Mouse (Mus musculus): Measurements from ENCODE around the gene Slc25a22. TPM values are rescaled to one million over a fixed set of nuclear protein-coding genes. Genes with fewer than 3 reads are reported as not detected.

The Slc25a22 gene
- polyA plus RNA-seq, 1 experiment from 2014 or later: 29.4 TPM

DNA sequence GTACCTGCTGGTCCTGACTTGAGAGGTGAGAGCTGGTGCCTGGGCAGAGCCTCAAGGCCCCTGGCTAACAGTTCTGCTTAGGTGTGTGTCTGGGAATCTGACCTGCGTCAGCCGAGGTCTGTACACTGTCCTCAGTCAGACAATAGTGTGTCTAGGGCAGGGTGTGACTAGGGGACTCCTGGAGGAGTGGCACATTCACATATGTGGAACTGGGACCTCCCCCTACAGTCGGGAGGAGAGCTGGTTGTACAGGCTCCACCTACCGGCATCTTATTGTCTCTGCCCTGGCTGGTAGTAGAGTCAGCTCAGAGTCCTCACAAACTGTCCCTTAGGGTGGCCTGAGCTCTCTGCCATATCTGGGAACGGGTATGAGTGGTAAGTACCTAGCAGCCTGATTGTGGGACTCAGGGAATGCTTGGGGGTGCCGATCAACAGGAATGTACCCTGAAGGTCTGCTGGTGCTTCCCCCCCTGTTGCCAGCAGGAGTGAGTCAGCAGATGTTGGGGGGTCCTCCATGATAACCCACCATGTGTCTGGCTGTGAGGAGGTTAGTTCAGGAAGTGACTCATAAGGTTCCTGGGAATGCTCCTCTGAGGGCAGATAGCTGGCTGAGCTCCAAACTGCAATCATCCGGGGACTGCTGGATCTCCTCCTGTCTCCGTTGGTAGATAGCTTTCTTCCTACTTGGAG is 31.0 kb upstream of the Slc25a22 start:
- 7% methylated on average over 8 of the region's 8 CpGs for WGBS
- peaks cover 6% of the 10 kb centered on the region; the same call in 1 of the 2 replicates for H3K27me3 ChIP-seq (ENCODE audit: control insufficient read depth, insufficient read depth, low read length)
- H3K9me3 ChIP-seq (replicated peaks; ENCODE audit: control insufficient read depth, low read length): no peaks in the 10 kb centered on the region
- peak overlapping the region; percentile 94 for H3K27ac ChIP-seq (ENCODE audit: low read length)
- peak overlapping the region; percentile 87 for H3K4me3 ChIP-seq (replicated peaks; ENCODE audit: low read length)
- ATAC-seq (ENCODE audit: insufficient read depth, low FRiP score): peak; percentile 70
- H3K36me3 ChIP-seq (ENCODE audit: control insufficient read depth, insufficient read depth, low read length): peaks cover 14% of the 10 kb centered on the region
- H3K4me2 ChIP-seq (ENCODE audit: low read depth, low read length): peak overlapping the region; percentile 83
- H3K4me1 ChIP-seq (ENCODE audit: control insufficient read depth, insufficient read depth, low read length): peaks cover 42% of the 10 kb centered on the region
- H3K9ac ChIP-seq (ENCODE audit: low read length): peak overlapping the region; percentile 90

DNA sequence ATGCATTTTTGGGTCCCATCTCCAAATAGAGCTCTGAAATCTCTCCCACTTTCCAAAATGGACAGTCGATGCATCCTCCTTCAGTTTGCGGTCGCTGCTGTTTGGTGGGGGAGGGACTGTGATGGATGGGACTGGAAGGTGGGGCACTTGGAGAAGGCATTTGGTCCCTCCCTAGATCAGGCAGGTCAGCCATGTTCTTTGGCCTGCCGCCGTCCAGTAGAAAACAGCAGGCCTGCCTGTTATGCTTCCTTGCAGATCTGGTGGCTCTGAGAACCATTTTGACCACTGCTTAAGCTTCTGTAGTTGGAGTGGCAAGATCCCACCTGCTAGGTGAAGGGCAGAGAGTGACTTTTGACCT is 30.5 kb upstream of the Slc25a22 start:
- Histone ChIP-seq H3K4me3 (replicated peaks; ENCODE audit: low read length) (peak overlapping the region; percentile 87), H3K27ac (ENCODE audit: low read length) (peak overlapping the region; percentile 94), H3K4me2 (ENCODE audit: low read depth, low read length) (peak overlapping the region; percentile 83), H3K9me3 (replicated peaks; ENCODE audit: control insufficient read depth, low read length) (no peaks in the 10 kb centered on the region), H3K4me1 (ENCODE audit: control insufficient read depth, insufficient read depth, low read length) (peaks cover 42% of the 10 kb centered on the region), H3K9ac (ENCODE audit: low read length) (peak overlapping the region; percentile 90), H3K27me3 (ENCODE audit: control insufficient read depth, insufficient read depth, low read length) (peaks cover 12% of the 10 kb centered on the region; the same call in 1 of the 2 replicates), H3K36me3 (ENCODE audit: control insufficient read depth, insufficient read depth, low read length) (peaks cover 14% of the 10 kb centered on the region)
- WGBS: 7% methylated on average over 5 of the region's 5 CpGs
- no peak for ATAC-seq (ENCODE audit: insufficient read depth, low FRiP score)

DNA sequence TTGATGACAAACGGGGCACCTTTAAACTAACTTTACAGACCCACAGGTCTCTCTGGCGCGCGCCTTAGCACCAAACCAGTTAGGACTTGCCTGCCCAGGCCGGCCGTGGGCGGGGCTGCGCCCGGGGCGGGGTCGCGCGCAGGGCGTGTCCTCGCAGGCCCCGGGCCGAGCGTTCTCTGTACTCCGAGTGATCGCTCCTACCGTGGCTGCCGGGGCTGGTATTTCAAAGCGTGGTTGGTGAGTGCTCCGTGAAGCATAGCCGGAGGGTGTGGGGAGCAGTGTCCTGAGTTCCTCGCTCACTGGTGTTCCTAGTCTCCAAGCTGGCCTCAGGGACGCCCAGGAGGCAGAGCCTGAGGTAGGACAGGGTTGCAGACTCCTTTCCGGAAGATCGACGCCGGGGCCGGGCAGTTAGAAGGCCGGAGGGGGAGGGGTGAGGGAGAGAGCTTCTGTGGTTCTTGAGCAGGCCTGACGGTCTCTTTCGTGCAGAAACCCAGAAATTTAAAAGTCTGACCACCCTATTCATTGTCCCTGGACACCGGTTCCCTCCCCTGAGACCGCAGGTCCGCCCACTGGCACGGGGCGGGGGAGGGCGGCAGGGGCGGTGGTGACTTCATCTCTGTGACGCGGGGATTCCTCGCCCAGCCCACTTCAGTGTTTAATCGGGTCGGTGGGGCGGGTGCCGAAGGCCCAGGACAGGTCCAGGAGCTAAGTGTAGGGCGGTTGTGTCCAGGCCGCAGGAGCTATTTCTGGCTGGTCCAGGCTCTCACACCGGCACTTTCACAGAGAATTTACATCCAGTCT is 29.7 kb upstream of the Slc25a22 start, which contains the start of gene Cd151:
Gene Cd151, plus strand, starts transcription at position 163 of the 801 bp plus-strand sequence.
- H3K27ac ChIP-seq (ENCODE audit: low read length): peak within 1 kb of the TSS; percentile 94
- H3K27me3 ChIP-seq (ENCODE audit: control insufficient read depth, insufficient read depth, low read length): peaks cover 16% of the 10 kb centered on the region; the same call in 1 of the 2 replicates
- under 1% methylated on average over 52 of the region's 52 CpGs for WGBS
- peaks cover 14% of the 10 kb centered on the region for H3K36me3 ChIP-seq (ENCODE audit: control insufficient read depth, insufficient read depth, low read length)
- peaks cover 42% of the 10 kb centered on the region for H3K4me1 ChIP-seq (ENCODE audit: control insufficient read depth, insufficient read depth, low read length)
- H3K4me3 ChIP-seq (replicated peaks; ENCODE audit: low read length): peak within 1 kb of the TSS; percentile 87
- H3K9me3 ChIP-seq (replicated peaks; ENCODE audit: control insufficient read depth, low read length): no peaks in the 10 kb centered on the region
- ATAC-seq (ENCODE audit: insufficient read depth, low FRiP score): peak; percentile 88
- H3K9ac ChIP-seq (ENCODE audit: low read length): peak within 1 kb of the TSS; percentile 90
- H3K4me2 ChIP-seq (ENCODE audit: low read depth, low read length): peak within 1 kb of the TSS; percentile 83

DNA sequence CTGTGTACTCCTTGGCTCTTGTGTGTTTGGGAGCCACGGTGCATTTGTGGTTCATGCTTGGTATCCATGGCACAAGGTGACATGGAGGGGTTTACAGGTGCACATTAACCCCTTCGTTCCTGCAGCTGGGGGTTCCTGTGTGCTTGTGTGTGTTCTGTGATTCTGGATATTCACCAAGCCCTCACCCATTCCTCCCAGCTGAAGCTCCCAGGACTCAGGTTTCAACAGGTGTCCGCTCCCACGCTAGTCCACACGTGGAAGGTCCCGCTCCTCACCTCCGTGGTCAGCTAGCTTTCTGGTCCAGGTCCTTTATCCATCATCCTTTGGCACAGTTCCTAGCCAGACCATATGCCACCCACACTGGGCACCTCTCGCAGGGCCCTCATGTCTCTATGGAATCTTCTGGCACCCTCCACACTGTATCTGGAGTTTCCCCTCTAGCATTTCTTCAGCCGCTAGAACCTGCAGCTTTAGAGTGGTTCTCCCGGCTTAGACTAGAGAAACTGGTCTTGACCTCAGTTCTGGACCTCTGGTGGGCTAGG is 29.0 kb upstream of the Slc25a22 start:
- Histone ChIP-seq H3K4me1 (ENCODE audit: control insufficient read depth, insufficient read depth, low read length) (peaks cover 46% of the 10 kb centered on the region), H3K4me2 (ENCODE audit: low read depth, low read length) (peak overlapping the region; percentile 83)
- 54% methylated on average over 10 of the region's 10 CpGs for WGBS

DNA sequence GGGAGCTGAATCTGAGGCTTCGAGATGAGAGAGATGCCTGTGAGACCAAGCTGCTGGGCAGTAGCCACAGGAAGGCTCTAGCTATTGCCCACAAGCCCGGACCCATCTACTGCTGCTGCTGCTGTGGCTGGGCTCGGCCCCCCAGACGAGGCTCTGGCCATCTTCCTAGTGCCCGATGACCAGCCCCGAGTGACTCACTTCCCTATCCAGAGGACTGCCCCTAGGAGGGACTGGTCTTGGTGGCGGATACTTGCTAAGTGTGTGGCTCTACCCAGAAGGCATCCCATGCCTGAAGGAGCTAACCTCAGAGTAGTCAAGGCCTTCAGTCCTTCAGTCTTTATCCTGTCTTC is 28.3 kb upstream of the Slc25a22 start:
- H3K9me3 ChIP-seq (replicated peaks; ENCODE audit: control insufficient read depth, low read length): no peaks in the 10 kb centered on the region
- 79% methylated on average over 7 of the region's 7 CpGs for WGBS
- H3K27ac ChIP-seq (ENCODE audit: low read length): no peak overlapping the region

More for the DNA sequence above, 29.0 kb upstream of the Slc25a22 start:
- H3K36me3 ChIP-seq (ENCODE audit: control insufficient read depth, insufficient read depth, low read length): peaks cover 14% of the 10 kb centered on the region
- peak overlapping the region; percentile 94 for H3K27ac ChIP-seq (ENCODE audit: low read length)
- peaks cover 18% of the 10 kb centered on the region; the same call in 1 of the 2 replicates for H3K27me3 ChIP-seq (ENCODE audit: control insufficient read depth, insufficient read depth, low read length)
- H3K9me3 ChIP-seq (replicated peaks; ENCODE audit: control insufficient read depth, low read length): no peaks in the 10 kb centered on the region
- ATAC-seq (ENCODE audit: insufficient read depth, low FRiP score): no peak
- H3K9ac ChIP-seq (ENCODE audit: low read length): peak overlapping the region; percentile 90
- peak overlapping the region; percentile 87 for H3K4me3 ChIP-seq (replicated peaks; ENCODE audit: low read length)

DNA sequence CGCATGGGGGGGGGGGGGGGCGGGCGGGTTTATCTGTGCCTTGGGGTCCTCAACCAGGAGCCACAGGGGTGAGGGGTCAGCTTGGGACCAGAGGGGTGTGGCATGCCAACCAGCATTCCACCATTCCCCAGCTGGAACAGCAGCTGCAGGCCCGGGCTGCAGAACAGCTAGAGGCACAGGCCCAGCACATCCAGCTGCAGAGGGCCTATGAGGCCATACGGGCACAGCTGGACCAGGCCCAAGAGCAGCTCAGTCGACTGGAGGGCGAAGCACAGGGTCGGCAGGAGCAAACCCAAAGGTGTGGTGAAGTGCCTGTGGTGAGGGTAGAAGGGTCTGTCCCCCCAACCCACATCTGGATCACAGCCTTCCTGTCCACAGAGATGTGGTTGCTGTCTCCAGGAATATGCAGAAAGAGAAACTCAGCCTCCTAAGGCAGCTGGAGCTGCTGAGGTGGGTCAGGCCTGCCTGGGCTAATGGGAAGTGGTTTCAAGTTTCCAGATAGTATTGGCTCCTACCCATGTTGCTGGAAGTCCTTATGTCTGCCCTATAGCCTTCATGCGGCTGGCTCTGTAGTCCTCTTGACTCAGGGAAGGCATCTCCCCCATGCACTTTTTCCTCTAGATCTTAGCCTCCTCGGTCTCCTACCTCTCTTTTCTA is 27.8 kb upstream of the Slc25a22 start:
- peaks cover 24% of the 10 kb centered on the region for H3K27me3 ChIP-seq (ENCODE audit: control insufficient read depth, insufficient read depth, low read length)
- WGBS: 40% methylated on average over 8 of the region's 10 CpGs
- no peaks in the 10 kb centered on the region for H3K9me3 ChIP-seq (replicated peaks; ENCODE audit: control insufficient read depth, low read length)
- H3K36me3 ChIP-seq (ENCODE audit: control insufficient read depth, insufficient read depth, low read length): peaks cover 8% of the 10 kb centered on the region; the same call in 1 of the 2 replicates
- no peak for ATAC-seq (ENCODE audit: insufficient read depth, low FRiP score)
- H3K4me2 ChIP-seq (ENCODE audit: low read depth, low read length): peak overlapping the region; percentile 45
- no peak overlapping the region for H3K4me3 ChIP-seq (replicated peaks; ENCODE audit: low read length)
- H3K9ac ChIP-seq (ENCODE audit: low read length): peak overlapping the region; percentile 59; the same call in 1 of the 2 replicates
- H3K27ac ChIP-seq (ENCODE audit: low read length): no peak overlapping the region
- peaks cover 58% of the 10 kb centered on the region for H3K4me1 ChIP-seq (ENCODE audit: control insufficient read depth, insufficient read depth, low read length)

More for the DNA sequence above, 28.3 kb upstream of the Slc25a22 start:
- Histone ChIP-seq H3K4me1 (ENCODE audit: control insufficient read depth, insufficient read depth, low read length) (peaks cover 53% of the 10 kb centered on the region), H3K36me3 (ENCODE audit: control insufficient read depth, insufficient read depth, low read length) (peaks cover 8% of the 10 kb centered on the region; the same call in 1 of the 2 replicates), H3K4me2 (ENCODE audit: low read depth, low read length) (no peak overlapping the region), H3K4me3 (replicated peaks; ENCODE audit: low read length) (no peak overlapping the region), H3K9ac (ENCODE audit: low read length) (no peak overlapping the region), H3K27me3 (ENCODE audit: control insufficient read depth, insufficient read depth, low read length) (peaks cover 20% of the 10 kb centered on the region)
- ATAC-seq (ENCODE audit: insufficient read depth, low FRiP score): no peak

DNA sequence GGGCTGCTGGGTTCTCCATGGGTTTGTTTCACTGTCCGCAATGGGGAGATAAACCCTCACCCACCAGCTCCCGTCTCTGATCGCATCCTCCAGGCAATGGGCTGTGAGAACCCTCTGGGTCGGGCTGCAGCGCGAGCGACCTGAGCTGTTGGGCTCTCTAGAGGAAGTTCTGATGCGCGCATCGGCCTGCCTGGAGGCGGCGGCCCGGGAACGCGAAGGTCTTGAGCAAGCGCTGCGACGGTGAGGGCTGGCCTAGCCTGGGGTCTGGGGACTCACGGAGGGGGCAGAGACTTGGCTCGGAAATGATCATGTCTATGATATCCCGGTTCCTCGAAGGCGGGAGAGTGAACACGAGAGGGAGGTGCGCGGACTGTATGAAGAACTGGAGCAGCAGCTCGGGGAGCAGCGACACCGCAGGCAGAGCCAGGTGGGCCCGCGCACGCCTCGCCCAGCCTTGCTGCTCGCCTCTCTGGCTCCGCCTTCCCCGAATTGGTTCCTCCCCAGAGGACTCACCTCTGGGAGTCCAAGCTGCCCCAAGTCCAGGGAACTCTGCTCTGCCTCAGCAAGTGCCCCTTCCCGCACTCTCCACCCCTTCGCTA is 27.0 kb upstream of the Slc25a22 start:
- Histone ChIP-seq H3K4me3 (replicated peaks; ENCODE audit: low read length) (peak overlapping the region; percentile 22), H3K9me3 (replicated peaks; ENCODE audit: control insufficient read depth, low read length) (no peaks in the 10 kb centered on the region), H3K27me3 (ENCODE audit: control insufficient read depth, insufficient read depth, low read length) (peaks cover 24% of the 10 kb centered on the region), H3K4me2 (ENCODE audit: low read depth, low read length) (peak overlapping the region; percentile 45), H3K9ac (ENCODE audit: low read length) (peak overlapping the region; percentile 59), H3K27ac (ENCODE audit: low read length) (no peak overlapping the region), H3K36me3 (ENCODE audit: control insufficient read depth, insufficient read depth, low read length) (peaks cover 2% of the 10 kb centered on the region; the same call in 1 of the 2 replicates), H3K4me1 (ENCODE audit: control insufficient read depth, insufficient read depth, low read length) (peaks cover 65% of the 10 kb centered on the region)
- no peak for ATAC-seq (ENCODE audit: insufficient read depth, low FRiP score)
- WGBS: 12% methylated on average over 32 of the region's 38 CpGs

DNA sequence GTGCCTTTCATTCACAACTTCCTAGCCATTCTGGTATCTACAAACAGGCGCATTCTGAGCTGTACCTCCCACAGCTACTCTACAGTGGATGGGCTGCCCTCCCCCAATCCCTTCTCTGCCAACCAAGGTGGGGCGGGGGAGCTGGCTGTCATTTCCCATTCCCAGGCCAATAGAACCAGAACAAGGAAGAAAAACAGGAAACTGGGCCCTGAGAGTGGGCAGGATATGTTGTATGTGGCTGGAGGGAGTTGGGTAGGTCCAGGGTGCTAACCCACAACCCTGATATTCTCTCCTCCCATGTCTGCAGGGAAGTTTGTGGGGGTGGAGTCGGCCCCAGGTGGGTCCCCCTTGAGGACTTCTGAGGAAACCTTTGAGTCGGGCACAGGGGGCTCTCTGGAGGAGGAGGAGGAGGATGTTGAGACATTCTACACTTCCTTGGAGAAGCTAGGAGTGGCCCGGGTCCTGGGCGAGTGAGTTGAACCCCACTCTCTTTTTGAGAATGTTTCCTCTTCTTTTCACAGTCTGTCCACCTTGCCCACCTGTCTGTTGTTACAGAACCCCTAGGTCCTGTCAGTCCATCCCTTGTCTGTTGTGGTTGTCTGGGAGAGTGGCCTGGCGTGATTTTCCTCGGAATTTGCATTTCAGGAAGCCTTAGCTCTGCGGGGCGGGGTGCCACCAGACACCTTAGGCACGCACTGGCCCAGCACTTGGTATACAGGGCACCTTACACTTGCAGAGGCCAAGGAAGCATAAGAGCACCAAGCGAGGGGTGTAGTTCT is 26.3 kb upstream of the Slc25a22 start:
- 39% methylated on average over 12 of the region's 12 CpGs for WGBS
- H3K27me3 ChIP-seq (ENCODE audit: control insufficient read depth, insufficient read depth, low read length): peaks cover 24% of the 10 kb centered on the region

More for the DNA sequence above, 26.3 kb upstream of the Slc25a22 start:
- Histone ChIP-seq H3K9ac (ENCODE audit: low read length) (0 out of 2 replicates have a peak overlapping the region, but pooled peaks have one; percentile 59), H3K4me1 (ENCODE audit: control insufficient read depth, insufficient read depth, low read length) (peaks cover 58% of the 10 kb centered on the region), H3K9me3 (replicated peaks; ENCODE audit: control insufficient read depth, low read length) (no peaks in the 10 kb centered on the region), H3K27ac (ENCODE audit: low read length) (no peak overlapping the region), H3K36me3 (ENCODE audit: control insufficient read depth, insufficient read depth, low read length) (no peaks in the 10 kb centered on the region), H3K4me3 (replicated peaks; ENCODE audit: low read length) (peak overlapping the region; percentile 22), H3K4me2 (ENCODE audit: low read depth, low read length) (peak overlapping the region; percentile 45)
- ATAC-seq (ENCODE audit: insufficient read depth, low FRiP score): no peak
